Mouse (Mus musculus) limb, embryonic 11.5 days (tissue): Measurements from ENCODE around the gene Kdm4a. TPM values are rescaled to one million over a fixed set of nuclear protein-coding genes. Genes with fewer than 3 reads are reported as not detected.
A peak's percentile ranks its signal among the peaks of the same experiment; 100 is the strongest.

Experiments used
- ATAC-seq: fragments of 200-750 bp; cut with Nextera tagmentation; 2 replicates; pipeline ENCODE4 v1.8.0; 2017; ENCODE audit warnings: low read depth; ENCODE audit not compliant: insufficient number of reproducible peaks, low FRiP score, low TSS enrichment
- DNase-seq: peaks from one replicate; pipeline ENCODE4 v3.0.0-alpha.2; 2015; ENCODE audit warnings: low spot score
- H3K27ac ChIP-seq: fragments of 300-500 bp; sonication (generic); replicated peaks from 2 replicates; pipeline ENCODE4 v1.5.1; 2014; ENCODE audit warnings: low read depth, mild to moderate bottlenecking, low read length
- H3K27me3 ChIP-seq: fragments of 300-500 bp; sonication (generic); 2 replicates; pipeline ENCODE4 v1.6.1; 2014; ENCODE audit warnings: mild to moderate bottlenecking, low read length, mixed read lengths; ENCODE audit not compliant: control insufficient read depth, insufficient read depth
- H3K36me3 ChIP-seq: fragments of 300-500 bp; sonication (generic); 2 replicates; pipeline ENCODE4 v1.6.1; 2014; ENCODE audit warnings: mild to moderate bottlenecking, low read length, moderate library complexity, mixed read lengths; ENCODE audit not compliant: control insufficient read depth, insufficient read depth
- H3K4me1 ChIP-seq: fragments of 300-500 bp; sonication (generic); 2 replicates; pipeline ENCODE4 v1.6.1; 2014; ENCODE audit warnings: low read length, mixed read lengths; ENCODE audit not compliant: control insufficient read depth, insufficient read depth
- H3K4me2 ChIP-seq: fragments of 300-500 bp; sonication (generic); 2 replicates; pipeline ENCODE4 v1.6.1; 2014; ENCODE audit warnings: low read depth, mild to moderate bottlenecking, moderate library complexity; ENCODE audit not compliant: severe bottlenecking
- H3K4me3 ChIP-seq: fragments of 300-500 bp; sonication (generic); 2 replicates; pipeline ENCODE4 v1.5.1; 2014; ENCODE audit warnings: low read depth, low read length
- H3K9ac ChIP-seq: fragments of 300-500 bp; sonication (generic); 2 replicates; pipeline ENCODE4 v1.6.1; 2014; ENCODE audit warnings: mild to moderate bottlenecking, low read length
- H3K9me3 ChIP-seq: fragments of 300-500 bp; sonication (generic); 2 replicates; pipeline ENCODE4 v1.6.1; 2016; ENCODE audit warnings: low read length; ENCODE audit not compliant: control insufficient read depth
- WGBS: fragments of 180-500 bp; shearing (Covaris S2); extraction: QIAGEN DNeasy Blood & Tissue Kit; methylation state at CpG from one replicate; pipeline ENCODE4 v1.1.7; 2014; 5-methylcytosine and 5-hydroxymethylcytosine counted together
- polyA plus RNA-seq: library from polyadenylated mRNA; unstranded; fragments of >200 nt; fragmentation: Nextera tagmentation; extraction: Ambion mirVana; gene quantifications from 2 replicates; pipeline ENCODE4 v1.2.1, GENCODE M21; 2014

Kdm4a gene
- polyA plus RNA-seq: 63.9 and 71.4 TPM in 2 replicates

GRCm38 (mm10) chr4:118179467-118180300 lies at the start of gene Kdm4a:
Kdm4a (minus strand) TSS chr4:118180043.
- ATAC-seq (peak; percentile 100), DNase-seq (peak; percentile 92)
- WGBS: under 1% methylated on average over 38 of the region's 38 CpGs
- Histone ChIP-seq H3K9me3 (no peaks in the 10 kb centered on the region), H3K4me2 (peak within 1 kb of the TSS; percentile 68), H3K36me3 (peaks cover 16% of the 10 kb centered on the region; the same call in 1 of the 2 replicates), H3K27me3 (no peaks in the 10 kb centered on the region), H3K9ac (peak within 1 kb of the TSS; percentile 89), H3K4me3 (peak within 1 kb of the TSS; percentile 82), H3K4me1 (peaks cover 6% of the 10 kb centered on the region; the same call in 1 of the 2 replicates), H3K27ac (peak within 1 kb of the TSS; percentile 90)

- 82% methylated on average over 6 of the region's 6 CpGs for WGBS
- DNase-seq (no peak), ATAC-seq (no peak)
- no peaks in the 10 kb centered on the region for H3K27me3 ChIP-seq
- no peak overlapping the region for H3K9ac ChIP-seq
- no peak overlapping the region for H3K27ac ChIP-seq
- H3K4me1 ChIP-seq: no peaks in the 10 kb centered on the region
- no peaks in the 10 kb centered on the region for H3K9me3 ChIP-seq
- H3K4me3 ChIP-seq: no peak overlapping the region
- no peak overlapping the region for H3K4me2 ChIP-seq
- peaks cover 31% of the 10 kb centered on the region; the same call in 1 of the 2 replicates for H3K36me3 ChIP-seq
These were observed 49.4 kb upstream of the Kdm4a start for GRCm38 (mm10) chr4:118229035-118229770.

- 85% methylated on average over 12 of the region's 12 CpGs for WGBS
- Histone ChIP-seq H3K4me3 (no peak overlapping the region), H3K36me3 (peaks cover 31% of the 10 kb centered on the region; the same call in 1 of the 2 replicates), H3K4me1 (no peaks in the 10 kb centered on the region), H3K4me2 (no peak overlapping the region), H3K27me3 (no peaks in the 10 kb centered on the region), H3K27ac (no peak overlapping the region), H3K9ac (no peak overlapping the region), H3K9me3 (no peaks in the 10 kb centered on the region)
- DNase-seq: no peak
- no peak for ATAC-seq
These were observed 47.6 kb upstream of the Kdm4a start for GRCm38 (mm10) chr4:118227398-118227797.

- no peak overlapping the region for H3K4me2 ChIP-seq
- 82% methylated on average over 7 of the region's 7 CpGs for WGBS
- H3K9me3 ChIP-seq: no peaks in the 10 kb centered on the region
- no peak for ATAC-seq
- no peak overlapping the region for H3K27ac ChIP-seq
- DNase-seq: no peak
- no peak overlapping the region for H3K4me3 ChIP-seq
- H3K4me1 ChIP-seq: no peaks in the 10 kb centered on the region
- peaks cover 23% of the 10 kb centered on the region; the same call in 1 of the 2 replicates for H3K36me3 ChIP-seq
- H3K9ac ChIP-seq: no peak overlapping the region
- no peaks in the 10 kb centered on the region for H3K27me3 ChIP-seq
These were observed 41.4 kb upstream of the Kdm4a start for GRCm38 (mm10) chr4:118221261-118221660.

- no peak for DNase-seq
- H3K27me3 ChIP-seq: no peaks in the 10 kb centered on the region
- no peak for ATAC-seq
- H3K4me1 ChIP-seq: no peaks in the 10 kb centered on the region
- peaks cover 20% of the 10 kb centered on the region; the same call in 1 of the 2 replicates for H3K36me3 ChIP-seq
- no peak overlapping the region for H3K4me2 ChIP-seq
- H3K9ac ChIP-seq: no peak overlapping the region
- H3K27ac ChIP-seq: no peak overlapping the region
- no peak overlapping the region for H3K4me3 ChIP-seq
- WGBS: 82% methylated on average over 9 of the region's 9 CpGs
- no peaks in the 10 kb centered on the region for H3K9me3 ChIP-seq
These were observed 40.9 kb upstream of the Kdm4a start for GRCm38 (mm10) chr4:118220756-118221155.

GRCm38 (mm10) chr4:118219487-118219886 lies 39.6 kb upstream of the Kdm4a start:
- no peaks in the 10 kb centered on the region for H3K27me3 ChIP-seq
- WGBS: 94% methylated on average over 6 of the region's 6 CpGs
- ATAC-seq: no peak
- peaks cover 14% of the 10 kb centered on the region for H3K36me3 ChIP-seq
- no peak overlapping the region for H3K4me2 ChIP-seq
- no peak overlapping the region for H3K4me3 ChIP-seq
- H3K4me1 ChIP-seq: no peaks in the 10 kb centered on the region
- no peak for DNase-seq
- no peaks in the 10 kb centered on the region for H3K9me3 ChIP-seq
- H3K27ac ChIP-seq: no peak overlapping the region
- no peak overlapping the region for H3K9ac ChIP-seq

- Histone ChIP-seq H3K9ac (no peak overlapping the region), H3K27me3 (no peaks in the 10 kb centered on the region), H3K27ac (no peak overlapping the region), H3K4me2 (no peak overlapping the region), H3K36me3 (peaks cover 15% of the 10 kb centered on the region), H3K4me1 (no peaks in the 10 kb centered on the region), H3K9me3 (no peaks in the 10 kb centered on the region), H3K4me3 (no peak overlapping the region)
- ATAC-seq (no peak), DNase-seq (no peak)
- 90% methylated on average over 5 of the region's 5 CpGs for whole genome bisulfite sequencing
These were observed 38.7 kb upstream of the Kdm4a start for GRCm38 (mm10) chr4:118218521-118218920.

DNA sequence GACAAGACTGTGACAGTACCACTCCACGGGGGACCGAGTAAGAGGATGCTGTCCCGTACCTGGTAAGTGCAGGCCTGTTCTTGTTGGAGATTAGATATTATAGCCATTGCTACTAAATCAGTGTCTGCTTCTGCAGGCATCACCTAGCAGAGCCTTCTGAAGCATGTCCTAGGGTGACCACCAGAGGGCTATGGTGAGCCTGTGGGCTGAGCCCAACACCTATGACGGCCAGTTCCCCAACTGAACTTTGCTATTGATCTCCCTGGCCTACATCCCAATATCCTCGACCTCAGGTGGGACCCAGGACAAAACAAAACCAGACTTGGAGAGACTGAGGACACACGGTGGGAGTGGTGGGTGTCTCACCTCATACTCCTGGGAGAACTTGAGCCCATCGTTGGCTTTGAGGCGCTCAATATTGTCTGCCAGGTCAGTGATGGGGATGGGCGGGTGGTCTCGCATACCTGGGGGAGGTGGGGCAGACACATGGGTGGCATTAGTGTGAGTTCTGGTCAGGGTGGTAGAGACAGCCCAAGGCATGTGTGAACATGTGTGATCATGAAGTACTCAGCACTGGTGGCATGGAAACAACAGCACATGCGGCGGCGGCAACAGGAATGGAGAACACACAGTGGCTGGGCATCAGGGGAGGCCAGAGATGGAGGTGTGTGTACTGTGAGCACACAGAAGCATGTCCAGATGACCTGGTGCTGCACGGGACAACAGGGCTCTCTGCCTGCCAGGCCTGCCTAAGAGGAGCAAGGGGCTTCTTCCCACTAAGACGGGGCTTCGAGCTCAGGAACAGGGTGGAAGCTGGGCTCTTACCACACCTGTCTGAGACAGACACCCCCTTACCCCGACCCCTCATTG lies 37.1 kb upstream of the Kdm4a start:
- Histone ChIP-seq H3K9me3 (no peaks in the 10 kb centered on the region), H3K27me3 (no peaks in the 10 kb centered on the region), H3K36me3 (peaks cover 16% of the 10 kb centered on the region), H3K4me1 (no peaks in the 10 kb centered on the region), H3K4me3 (no peak overlapping the region), H3K4me2 (no peak overlapping the region), H3K9ac (no peak overlapping the region), H3K27ac (no peak overlapping the region)
- WGBS: 85% methylated on average over 17 of the region's 17 CpGs
- DNase-seq (peak; percentile 69), ATAC-seq (0 out of 2 replicates have a peak, but pooled peaks have one; percentile 18)
